Mouse (Mus musculus): ENCODE measurements around the gene Mlf1.

DNA sequence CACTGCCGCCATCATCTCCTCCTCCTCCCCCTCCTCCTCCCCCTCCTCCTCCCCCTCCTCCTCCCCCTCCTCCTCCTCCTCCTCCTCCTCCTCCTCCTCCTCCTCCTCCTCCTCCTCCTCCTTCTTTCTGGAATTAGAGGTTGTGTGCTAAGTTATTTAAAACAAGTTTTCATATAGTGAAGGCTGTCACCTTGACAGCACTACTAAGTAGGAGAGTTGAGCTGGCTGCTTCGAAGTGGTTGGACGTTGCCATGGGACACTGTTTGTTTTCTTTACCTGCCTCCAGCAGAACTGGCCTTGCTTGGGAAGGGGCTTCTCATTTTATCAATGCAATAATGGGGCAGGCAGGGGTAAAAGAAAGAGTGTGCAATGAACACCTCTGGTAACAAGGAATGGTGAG is 1.2 kb downstream of the Mlf1 start, which contains the start of gene Gm17402:
- no peak for TF ChIP-seq POLR2A (IDR thresholded peaks at IDR 0.05; ENCODE audit: control insufficient read depth, extremely low read depth, insufficient read depth, low read length, poor library complexity)
- TF ChIP-seq CTCF (IDR thresholded peaks at IDR 0.05; ENCODE audit: borderline replicate concordance, control insufficient read depth, extremely low read depth, insufficient read depth, low read length, poor library complexity) = no peak

Data from thymus, adult 2 months (tissue).